16 mouse cellular contexts compared by ENCODE assay signal in the genomic region with DNA sequence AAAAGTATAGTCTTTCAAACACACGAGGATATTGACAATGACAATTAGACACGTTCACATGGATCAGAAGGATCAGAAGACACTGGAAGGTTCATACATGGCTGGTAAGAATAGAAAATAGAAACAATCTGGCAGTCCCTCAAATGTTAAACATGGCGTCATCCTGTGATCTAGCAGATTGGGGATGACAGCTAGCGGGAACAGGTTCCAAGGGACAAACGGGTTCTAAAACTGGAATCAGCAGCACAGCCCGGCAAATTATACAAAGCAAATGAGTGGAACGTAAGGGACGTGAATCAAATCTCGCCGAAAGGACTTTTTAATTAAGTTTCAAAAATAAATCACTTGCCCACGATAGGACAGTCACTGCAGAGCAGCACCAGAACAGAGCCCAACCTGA.
A peak's percentile ranks its signal among the peaks of the same experiment; 100 is the strongest.
DNase-seq lines count a peak whose midpoint lies in the region; ATAC-seq and TF ChIP-seq lines count a peak whose summit lies in the region.
"Had no signal": no experiment of that assay in that cellular context is flagged by ENCODE, and none has a peak within 500 bp of the region (broad histone marks: within the 10 kb centered on the region; RNA-seq: fewer than 3 reads in every experiment).

No protein-coding gene starts in this region.

- peak; percentile 11 to 34 for DNase-seq in frontal cortex, postnatal 36 days (ENCODE audit: low spot score in 2 of 2)
- DNase-seq in frontal cortex, postnatal 25 days (ENCODE audit: low spot score in 2 of 2) = no peak
- peak; percentile 51 to 64 for DNase-seq in right cerebral cortex, postnatal 10 days (ENCODE audit: low spot score in 2 of 2)
- DNase-seq in right cerebral cortex, postnatal 14 days = no peak
- DNase-seq in layer of hippocampus, adult 2 months (ENCODE audit: low spot score in 2 of 2) = peak; percentile 36 to 63
- DNase-seq in c-Kit-positive CD71-positive TER-119-positive erythroid progenitor cells, embryonic 14.5 days (ENCODE audit: low spot score) = no peak
- DNase-seq: adrenal gland, adult 8-10 months; gastrocnemius, adult 2 months; heart, adult 18-20 months; lung, embryonic 14.5 days had no signal

- no peak overlapping the region for H3K4me3 ChIP-seq in layer of hippocampus, adult 2 months
- H3K4me3 ChIP-seq: gastrocnemius, adult 2 months; hindbrain, embryonic 12.5 days; intestine, embryonic 15.5 days; midbrain, embryonic 13.5 days had no signal

- no peak for TF ChIP-seq CTCF in layer of hippocampus, adult 2 months (conservative IDR thresholded peaks at IDR 0.05)

- no peak for ATAC-seq in CD4-positive, CD25-positive, alpha-beta regulatory T cell, adult 4 months
- ATAC-seq: intestine, embryonic 15.5 days; midbrain, embryonic 13.5 days had no signal

- H3K27ac ChIP-seq in layer of hippocampus, adult 2 months = no peak overlapping the region
- H3K27ac ChIP-seq: gastrocnemius, adult 2 months; hindbrain, embryonic 12.5 days; intestine, embryonic 15.5 days; kidney, postnatal 0 days; macrophage; midbrain, embryonic 13.5 days had no signal

Comparison
In these comparisons a context has a peak if more than half of its experiments do, and no peak if none do; other contexts are left out.
1. DNase-seq: peak in frontal cortex, postnatal 36 days (2 of 2), right cerebral cortex, postnatal 10 days (2 of 2) and layer of hippocampus, adult 2 months (2 of 2); none in frontal cortex, postnatal 25 days (0 of 2), right cerebral cortex, postnatal 14 days (single experiment) and c-Kit-positive CD71-positive TER-119-positive erythroid progenitor cells, embryonic 14.5 days (single experiment).